Mouse (Mus musculus) kidney, embryonic 14.5 days (tissue): ENCODE measurements around the gene Gm26897. TPM values are rescaled to one million over a fixed set of nuclear protein-coding genes. Genes with fewer than 3 reads are reported as not detected.

Source experiments
- ATAC-seq: fragments of 200-750 bp; cut with Nextera tagmentation; 2 replicates; pipeline ENCODE4 v1.8.0; 2017; ENCODE audit warnings: moderate number of reproducible peaks, mild to moderate bottlenecking, moderate TSS enrichment, moderate library complexity; ENCODE audit not compliant: low FRiP score, low TSS enrichment
- H3K27ac ChIP-seq: fragments of 300-500 bp; sonication (generic); 2 replicates; pipeline ENCODE4 v1.5.1; 2014; ENCODE audit warnings: low read depth, mild to moderate bottlenecking, low read length, moderate library complexity, mixed read lengths
- H3K27me3 ChIP-seq: fragments of 300-500 bp; sonication (generic); 2 replicates; pipeline ENCODE4 v1.6.1; 2014; ENCODE audit warnings: mild to moderate bottlenecking, low read length; ENCODE audit not compliant: control insufficient read depth, insufficient read depth
- H3K36me3 ChIP-seq: fragments of 300-500 bp; sonication (generic); 2 replicates; pipeline ENCODE4 v1.6.1; 2014; ENCODE audit warnings: low read length, mixed read lengths; ENCODE audit not compliant: control insufficient read depth, insufficient read depth
- H3K4me1 ChIP-seq: fragments of 300-500 bp; sonication (generic); 2 replicates; pipeline ENCODE4 v1.6.1; 2014; ENCODE audit warnings: low read length, mixed read lengths; ENCODE audit not compliant: control insufficient read depth, insufficient read depth
- H3K4me2 ChIP-seq: fragments of 300-500 bp; sonication (generic); replicated peaks from 2 replicates; pipeline ENCODE4 v1.6.1; 2014; ENCODE audit warnings: low read depth, mild to moderate bottlenecking, low read length
- H3K4me3 ChIP-seq: fragments of 300-500 bp; sonication (generic); 2 replicates; pipeline ENCODE4 v1.5.1; 2014; ENCODE audit warnings: mild to moderate bottlenecking, low read length
- H3K9ac ChIP-seq: fragments of 300-500 bp; sonication (generic); 2 replicates; pipeline ENCODE4 v1.6.1; 2014; ENCODE audit warnings: low read depth, mild to moderate bottlenecking, low read length, moderate library complexity
- H3K9me3 ChIP-seq: fragments of 300-500 bp; sonication (generic); 2 replicates; pipeline ENCODE4 v1.6.1; 2016; ENCODE audit warnings: low read length; ENCODE audit not compliant: control insufficient read depth
- WGBS: fragments of 180-500 bp; shearing (Covaris S2); extraction: QIAGEN DNeasy Blood & Tissue Kit; methylation state at CpG from one replicate; pipeline ENCODE4 v1.1.7; 2014; 5-methylcytosine and 5-hydroxymethylcytosine counted together
- polyA plus RNA-seq: library from polyadenylated mRNA; unstranded; fragments of >200 nt; fragmentation: Nextera tagmentation; extraction: Ambion mirVana; gene quantifications from 2 replicates; pipeline ENCODE4 v1.2.1, GENCODE M21; 2014

Gm26897 gene
- polyA plus RNA-seq = not detected in 2 replicates

- H3K4me2 ChIP-seq = no peak within 1 kb of the TSS
- peaks cover under 1% of the 10 kb centered on the region; the same call in 1 of the 2 replicates for H3K9me3 ChIP-seq
- H3K36me3 ChIP-seq = no peaks in the 10 kb centered on the region
- no peak for ATAC-seq
- WGBS = 92% methylated on average over 12 of the region's 12 CpGs
- no peak within 1 kb of the TSS for H3K27ac ChIP-seq
- H3K27me3 ChIP-seq = peaks cover 3% of the 10 kb centered on the region; the same call in 1 of the 2 replicates
- H3K4me1 ChIP-seq = peaks cover 4% of the 10 kb centered on the region
- H3K4me3 ChIP-seq = no peak within 1 kb of the TSS
- no peak within 1 kb of the TSS for H3K9ac ChIP-seq
Measured at GRCm38 (mm10) chr5:111733851-111734250, at the start of gene Gm26897. TSS of gene Gm26897 (plus strand) at chr5:111733924.

GRCm38 (mm10) chr5:111687370-111687769 is 46.4 kb upstream of the Gm26897 start:
- Histone ChIP-seq H3K4me3 (no peak overlapping the region), H3K4me1 (peaks cover 5% of the 10 kb centered on the region; the same call in 1 of the 2 replicates), H3K9me3 (no peaks in the 10 kb centered on the region), H3K27me3 (peaks cover 9% of the 10 kb centered on the region), H3K36me3 (no peaks in the 10 kb centered on the region), H3K9ac (no peak overlapping the region), H3K27ac (no peak overlapping the region), H3K4me2 (no peak overlapping the region)
- 72% methylated on average over 5 of the region's 5 CpGs for WGBS
- no peak for ATAC-seq

- peaks cover 9% of the 10 kb centered on the region for H3K27me3 ChIP-seq
- no peak for ATAC-seq
- 21% methylated on average over 10 of the region's 10 CpGs for WGBS
Measured at GRCm38 (mm10) chr5:111688584-111688983, 45.1 kb upstream of the Gm26897 start.

DNA sequence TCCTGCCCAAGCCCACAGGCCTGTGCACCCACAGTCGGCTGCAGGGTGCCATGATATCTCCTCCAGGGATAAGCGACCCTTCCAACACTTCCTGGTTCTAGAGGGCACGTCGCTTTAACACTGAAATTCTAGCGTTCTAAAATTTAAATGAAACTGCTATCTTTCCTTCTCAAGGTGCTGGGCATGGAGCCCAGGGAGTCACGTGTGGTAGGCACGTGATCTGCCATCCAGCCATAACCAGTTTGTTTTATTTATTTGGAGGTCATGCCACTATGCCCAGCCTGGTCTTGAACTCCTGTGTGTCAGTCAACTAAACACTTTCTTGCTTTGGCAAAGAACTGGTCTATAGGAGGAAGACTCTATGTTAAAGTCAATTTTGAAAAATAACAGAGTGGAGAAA is 35.7 kb upstream of the Gm26897 start:
- Histone ChIP-seq H3K27ac (no peak overlapping the region), H3K27me3 (peaks cover 3% of the 10 kb centered on the region; the same call in 1 of the 2 replicates), H3K9me3 (no peaks in the 10 kb centered on the region), H3K4me1 (peaks cover 15% of the 10 kb centered on the region), H3K4me2 (no peak overlapping the region), H3K4me3 (no peak overlapping the region), H3K9ac (no peak overlapping the region), H3K36me3 (no peaks in the 10 kb centered on the region)
- ATAC-seq = no peak
- 84% methylated on average over 7 of the region's 7 CpGs for WGBS

More at GRCm38 (mm10) chr5:111688584-111688983, 45.1 kb upstream of the Gm26897 start:
- Histone ChIP-seq H3K36me3 (no peaks in the 10 kb centered on the region), H3K4me1 (peaks cover 13% of the 10 kb centered on the region; the same call in 1 of the 2 replicates), H3K9ac (no peak overlapping the region), H3K9me3 (no peaks in the 10 kb centered on the region), H3K27ac (no peak overlapping the region), H3K4me2 (no peak overlapping the region), H3K4me3 (no peak overlapping the region)

DNA sequence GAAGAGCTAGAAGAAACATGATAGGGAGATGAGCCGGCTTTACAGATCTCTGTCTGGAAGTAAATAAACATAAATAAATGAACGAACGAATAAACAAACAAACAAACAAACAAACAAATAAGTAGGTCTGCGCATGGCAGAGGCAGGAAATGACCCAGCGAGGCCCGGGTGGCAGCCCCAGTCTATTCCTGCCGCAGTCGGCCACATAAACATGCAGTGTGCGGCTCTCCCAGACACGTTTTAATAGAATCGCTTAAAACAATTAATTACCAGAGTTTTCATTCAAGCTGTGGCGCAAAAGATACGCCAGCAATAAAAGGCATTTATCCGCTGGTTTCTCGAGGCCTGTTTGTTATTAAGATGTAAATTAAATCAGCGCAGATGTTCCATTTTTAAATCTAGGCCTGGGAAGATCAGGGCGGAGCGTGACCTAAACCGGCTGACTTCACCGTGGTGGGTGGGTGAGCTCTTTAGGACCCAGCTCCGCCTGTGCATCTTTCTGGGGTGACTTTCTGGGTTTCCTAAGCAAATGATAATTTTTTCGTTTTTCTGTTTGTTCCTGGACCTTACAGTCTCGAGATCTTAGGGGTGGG is 33.9 kb upstream of the Gm26897 start:
- Histone ChIP-seq H3K4me2 (no peak overlapping the region), H3K9me3 (no peaks in the 10 kb centered on the region), H3K27ac (no peak overlapping the region), H3K27me3 (peaks cover 3% of the 10 kb centered on the region; the same call in 1 of the 2 replicates), H3K4me1 (peaks cover 6% of the 10 kb centered on the region), H3K36me3 (no peaks in the 10 kb centered on the region), H3K4me3 (no peak overlapping the region), H3K9ac (no peak overlapping the region)
- ATAC-seq = no peak
- WGBS = 79% methylated on average over 23 of the region's 23 CpGs

- Histone ChIP-seq H3K27ac (no peak overlapping the region), H3K9ac (no peak overlapping the region)
- ATAC-seq = peak; percentile 47; the same call in 1 of the 2 replicates
Measured at GRCm38 (mm10) chr5:111701634-111702329, 31.9 kb upstream of the Gm26897 start.

GRCm38 (mm10) chr5:111703586-111703985 is 30.1 kb upstream of the Gm26897 start:
- no peak for ATAC-seq
- Histone ChIP-seq H3K4me3 (no peak overlapping the region), H3K36me3 (no peaks in the 10 kb centered on the region), H3K4me1 (peaks cover 6% of the 10 kb centered on the region), H3K4me2 (no peak overlapping the region), H3K9me3 (no peaks in the 10 kb centered on the region), H3K27me3 (peaks cover 8% of the 10 kb centered on the region), H3K27ac (no peak overlapping the region), H3K9ac (no peak overlapping the region)
- WGBS = 80% methylated on average over 7 of the region's 7 CpGs

More at GRCm38 (mm10) chr5:111701634-111702329, 31.9 kb upstream of the Gm26897 start:
- H3K4me3 ChIP-seq = peak overlapping the region; percentile 20
- H3K27me3 ChIP-seq = peaks cover 8% of the 10 kb centered on the region
- no peaks in the 10 kb centered on the region for H3K36me3 ChIP-seq
- peaks cover 6% of the 10 kb centered on the region for H3K4me1 ChIP-seq
- 5% methylated on average over 29 of the region's 31 CpGs for WGBS
- H3K9me3 ChIP-seq = no peaks in the 10 kb centered on the region
- peak overlapping the region; percentile 48 for H3K4me2 ChIP-seq

- H3K9me3 ChIP-seq = no peaks in the 10 kb centered on the region
- peaks cover 8% of the 10 kb centered on the region for H3K27me3 ChIP-seq
- no peak for ATAC-seq
- H3K9ac ChIP-seq = no peak overlapping the region
- H3K36me3 ChIP-seq = no peaks in the 10 kb centered on the region
- 83% methylated on average over 11 of the region's 11 CpGs for whole genome bisulfite sequencing
- no peak overlapping the region for H3K27ac ChIP-seq
- no peak overlapping the region for H3K4me2 ChIP-seq
- H3K4me3 ChIP-seq = no peak overlapping the region
- H3K4me1 ChIP-seq = peaks cover 6% of the 10 kb centered on the region
Measured at GRCm38 (mm10) chr5:111704326-111704725, 29.4 kb upstream of the Gm26897 start.
